Mouse (Mus musculus) E14TG2a.4 (cell line): ENCODE results near the gene Spats2l.

Source experiments
- CTCF ChIP-seq: conservative IDR thresholded peaks from 2 replicates; pipeline ENCODE4 v1.5.1; 2014; ENCODE audit warnings: low read length
- NANOG ChIP-seq: IDR thresholded peaks from 2 replicates; pipeline ENCODE4 v1.6.1; 2014; ENCODE audit warnings: borderline replicate concordance, low read length, mixed read lengths

DNA sequence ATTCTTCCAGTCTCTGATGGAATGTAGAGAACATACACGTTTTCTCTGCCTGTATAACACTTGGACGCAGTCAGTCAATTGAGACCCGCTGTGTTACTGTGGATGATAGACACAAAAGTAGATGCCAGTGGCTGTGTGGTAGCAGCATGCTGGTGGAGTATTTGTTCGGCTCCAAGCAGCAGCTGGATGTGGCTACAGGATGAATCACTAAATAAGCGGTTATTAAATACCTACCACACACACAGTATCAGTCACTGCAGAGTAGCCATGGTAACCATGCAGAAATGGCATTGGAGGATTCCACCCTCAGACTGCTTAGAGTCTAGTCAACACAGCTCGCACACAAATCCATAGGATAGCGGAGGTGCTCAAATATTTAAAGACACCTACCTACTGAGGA, 100.0 kb downstream of the Spats2l start:
- TF ChIP-seq CTCF (no peak), NANOG (no peak)
